23 mouse cellular contexts compared by ENCODE assay signal in genomic region chr1:177574312-177574711, GRCm38 (mm10).
DNase-seq lines count a peak whose midpoint lies in the region; ATAC-seq and TF ChIP-seq lines count a peak whose summit lies in the region.
"Had no signal": no experiment of that assay in that cellular context is flagged by ENCODE, and none has a peak within 500 bp of the region (broad histone marks: within the 10 kb centered on the region; RNA-seq: fewer than 3 reads in every experiment).

No protein-coding gene starts in this region.

- 61% methylated on average over 7 of the region's 7 CpGs for WGBS in cerebellum, adult 2 months
- WGBS in forebrain, embryonic 15.5 days, result 82% methylated on average over 7 of the region's 7 CpGs
- WGBS in forebrain, embryonic 13.5 days, result 87% methylated on average over 7 of the region's 7 CpGs
- WGBS in hindbrain, postnatal 0 days, result 72% methylated on average over 7 of the region's 7 CpGs
- 87% methylated on average over 7 of the region's 7 CpGs for WGBS in hindbrain, embryonic 12.5 days

- H3K4me2 ChIP-seq in forebrain, embryonic 15.5 days (replicated peaks), result no peak overlapping the region
- no peak overlapping the region for H3K4me2 ChIP-seq in forebrain, embryonic 13.5 days
- H3K4me2 ChIP-seq in hindbrain, postnatal 0 days (ENCODE audit: low read depth, low read length), result no peak overlapping the region
- H3K4me2 ChIP-seq in hindbrain, embryonic 12.5 days (replicated peaks), result no peak overlapping the region
- H3K4me2 ChIP-seq: embryonic facial prominence, embryonic 13.5 days; heart, embryonic 11.5 days; heart, embryonic 15.5 days; hindbrain, embryonic 15.5 days had no signal

- H3K9me3 ChIP-seq in forebrain, embryonic 15.5 days, result no peaks in the 10 kb centered on the region
- no peaks in the 10 kb centered on the region for H3K9me3 ChIP-seq in forebrain, embryonic 13.5 days (replicated peaks)
- H3K9me3 ChIP-seq in hindbrain, postnatal 0 days (ENCODE audit: low read length), result no peaks in the 10 kb centered on the region
- H3K9me3 ChIP-seq in hindbrain, embryonic 12.5 days (replicated peaks), result peaks cover 5% of the 10 kb centered on the region; the same call in 1 of the 2 replicates
- H3K9me3 ChIP-seq: embryonic facial prominence, embryonic 13.5 days; heart, embryonic 15.5 days; hindbrain, embryonic 10.5 days; hindbrain, embryonic 15.5 days had no signal

- peak; percentile 27 to 38 for DNase-seq in cerebellum, adult 2 months
- DNase-seq in cerebellum, adult 11-12 months, result no peak
- no peak for DNase-seq in hindbrain, postnatal 0 days (ENCODE audit: low spot score)
- peak; percentile 20 for DNase-seq in right cerebral cortex, postnatal 25 days
- no peak for DNase-seq in right cerebral cortex, postnatal 10 days (ENCODE audit: low spot score in 2 of 2)
- DNase-seq: adrenal gland, adult 8-10 months; adrenal gland, postnatal 36 days; B cell, adult 2 months; cerebellum, adult 9-10 months; gastrocnemius, postnatal 10 days; heart, adult 2 months had no signal

- no peaks in the 10 kb centered on the region for H3K36me3 ChIP-seq in forebrain, embryonic 15.5 days
- no peaks in the 10 kb centered on the region for H3K36me3 ChIP-seq in forebrain, embryonic 13.5 days (ENCODE audit: poor library complexity, severe bottlenecking)
- H3K36me3 ChIP-seq in hindbrain, postnatal 0 days (ENCODE audit: insufficient read depth, low read length), result no peaks in the 10 kb centered on the region
- H3K36me3 ChIP-seq in hindbrain, embryonic 12.5 days, result no peaks in the 10 kb centered on the region
- H3K36me3 ChIP-seq: embryonic facial prominence, embryonic 13.5 days; G1E; heart, embryonic 15.5 days; hindbrain, embryonic 10.5 days; hindbrain, embryonic 15.5 days had no signal

- H3K4me1 ChIP-seq in cerebellum, adult 2 months (ENCODE audit: control insufficient read depth, insufficient read depth, low read length), result peaks cover 23% of the 10 kb centered on the region
- H3K4me1 ChIP-seq in forebrain, embryonic 15.5 days, result peaks cover 19% of the 10 kb centered on the region
- no peaks in the 10 kb centered on the region for H3K4me1 ChIP-seq in forebrain, embryonic 13.5 days
- no peaks in the 10 kb centered on the region for H3K4me1 ChIP-seq in hindbrain, postnatal 0 days (ENCODE audit: insufficient read depth, low read length)
- no peaks in the 10 kb centered on the region for H3K4me1 ChIP-seq in hindbrain, embryonic 12.5 days
- H3K4me1 ChIP-seq: embryonic facial prominence, embryonic 13.5 days; heart, embryonic 15.5 days; hindbrain, embryonic 10.5 days; hindbrain, embryonic 15.5 days had no signal

- TF ChIP-seq CTCF in cerebellum, adult 2 months (IDR thresholded peaks at IDR 0.05; ENCODE audit: borderline replicate concordance, insufficient read depth, low read depth, low read length), result no peak
- no peak for TF ChIP-seq CTCF in hindbrain, postnatal 0 days (IDR thresholded peaks at IDR 0.05; ENCODE audit: low read depth)

- peak overlapping the region; percentile 46 for H3K27ac ChIP-seq in cerebellum, adult 2 months (ENCODE audit: insufficient read depth, low read length)
- H3K27ac ChIP-seq in forebrain, embryonic 15.5 days (replicated peaks), result peak overlapping the region; percentile 90
- H3K27ac ChIP-seq in forebrain, embryonic 13.5 days, result no peak overlapping the region
- H3K27ac ChIP-seq in hindbrain, postnatal 0 days, result 0 out of 2 replicates have a peak overlapping the region, but pooled peaks have one; percentile 20
- no peak overlapping the region for H3K27ac ChIP-seq in hindbrain, embryonic 12.5 days
- H3K27ac ChIP-seq: embryonic facial prominence, embryonic 13.5 days; heart, adult 2 months; heart, embryonic 15.5 days; hindbrain, embryonic 10.5 days; hindbrain, embryonic 15.5 days had no signal

- no peak overlapping the region for H3K4me3 ChIP-seq in cerebellum, adult 2 months (replicated peaks; ENCODE audit: insufficient read depth, low read depth, low read length)
- H3K4me3 ChIP-seq in forebrain, embryonic 15.5 days, result no peak overlapping the region
- no peak overlapping the region for H3K4me3 ChIP-seq in forebrain, embryonic 13.5 days
- no peak overlapping the region for H3K4me3 ChIP-seq in hindbrain, postnatal 0 days (ENCODE audit: low read length)
- no peak overlapping the region for H3K4me3 ChIP-seq in hindbrain, embryonic 12.5 days
- H3K4me3 ChIP-seq: embryonic facial prominence, embryonic 13.5 days; heart, adult 2 months; heart, embryonic 15.5 days; hindbrain, embryonic 10.5 days; hindbrain, embryonic 15.5 days had no signal

- no peak for TF ChIP-seq POLR2A in cerebellum, adult 2 months (IDR thresholded peaks at IDR 0.05; ENCODE audit: borderline replicate concordance, insufficient read depth, low read length)

- no peaks in the 10 kb centered on the region for H3K27me3 ChIP-seq in cerebellum, adult 2 months (ENCODE audit: control insufficient read depth, insufficient read depth, low read length)
- no peaks in the 10 kb centered on the region for H3K27me3 ChIP-seq in forebrain, embryonic 15.5 days
- no peaks in the 10 kb centered on the region for H3K27me3 ChIP-seq in forebrain, embryonic 13.5 days
- H3K27me3 ChIP-seq in hindbrain, postnatal 0 days (ENCODE audit: insufficient read depth, low read length), result no peaks in the 10 kb centered on the region
- no peaks in the 10 kb centered on the region for H3K27me3 ChIP-seq in hindbrain, embryonic 12.5 days
- H3K27me3 ChIP-seq: embryonic facial prominence, embryonic 13.5 days; heart, embryonic 15.5 days; hindbrain, embryonic 15.5 days had no signal

- no peak for ATAC-seq in forebrain, embryonic 15.5 days (replicated peaks)
- no peak for ATAC-seq in forebrain, embryonic 13.5 days
- ATAC-seq in hindbrain, postnatal 0 days, result no peak
- no peak for ATAC-seq in hindbrain, embryonic 12.5 days (ENCODE audit: low FRiP score)
- ATAC-seq: CD4-positive, CD25-positive, alpha-beta regulatory T cell, adult 4 months; inflammation-experienced regulatory T-cells, adult 6 months; intestine, postnatal 0 days had no signal

- no peak overlapping the region for H3K9ac ChIP-seq in forebrain, embryonic 15.5 days (replicated peaks)
- no peak overlapping the region for H3K9ac ChIP-seq in forebrain, embryonic 13.5 days
- no peak overlapping the region for H3K9ac ChIP-seq in hindbrain, postnatal 0 days (replicated peaks; ENCODE audit: low read length)
- H3K9ac ChIP-seq in hindbrain, embryonic 12.5 days, result no peak overlapping the region
- H3K9ac ChIP-seq: embryonic facial prominence, embryonic 13.5 days; heart, embryonic 15.5 days; hindbrain, embryonic 15.5 days had no signal

Comparison
In these comparisons a context has a peak if more than half of its experiments do, and no peak if none do; other contexts are left out.
1. DNase-seq: peak in cerebellum, adult 2 months (2 of 2) and right cerebral cortex, postnatal 25 days (single experiment); none in cerebellum, adult 11-12 months (single experiment), hindbrain, postnatal 0 days (single experiment) and right cerebral cortex, postnatal 10 days (0 of 2).
2. H3K27ac ChIP-seq: peak in cerebellum, adult 2 months (single experiment), forebrain, embryonic 15.5 days (single experiment) and hindbrain, postnatal 0 days (single experiment); none in forebrain, embryonic 13.5 days (single experiment) and hindbrain, embryonic 12.5 days (single experiment).